Mouse (Mus musculus): Measurements from ENCODE around the gene Emx2. TPM values are rescaled to one million over a fixed set of nuclear protein-coding genes. Genes with fewer than 3 reads are reported as not detected.

Gene Emx2
- polyA plus RNA-seq, 1 experiment from 2014 or later: 0.08 TPM

DNA sequence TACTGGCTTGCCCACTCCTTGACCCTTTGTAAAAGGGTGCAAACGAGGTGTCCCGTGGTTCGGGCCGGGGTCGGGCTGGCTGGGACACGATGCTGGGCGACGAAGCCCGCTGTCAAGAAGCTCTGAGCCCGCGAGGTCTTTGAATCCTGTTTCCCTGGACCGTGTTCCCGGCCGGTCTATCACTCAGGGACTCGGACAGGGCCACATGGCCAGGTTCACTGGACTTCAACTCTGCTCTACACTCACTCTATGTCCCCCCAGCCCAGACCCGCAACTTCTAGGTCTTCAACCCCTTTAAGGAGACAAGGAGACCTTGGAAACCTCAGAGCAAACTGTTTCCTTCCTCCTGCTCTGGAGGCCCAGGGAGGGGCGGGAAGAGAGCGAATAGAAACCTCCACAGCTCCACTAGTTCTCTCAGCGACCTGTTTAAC is 1.7 kb downstream of the Emx2 start:
- no peaks in the 10 kb centered on the region for H3K4me1 ChIP-seq (replicated peaks; ENCODE audit: control insufficient read depth, insufficient read depth)
- H3K9ac ChIP-seq (ENCODE audit: low read length): no peak overlapping the region
- H3K27me3 ChIP-seq (ENCODE audit: control insufficient read depth, insufficient read depth, low read length): peaks cover 38% of the 10 kb centered on the region
- 0 out of 2 replicates have a peak overlapping the region, but pooled peaks have one; percentile 42 for H3K4me2 ChIP-seq (replicated peaks; ENCODE audit: low read depth)
- H3K27ac ChIP-seq (replicated peaks): no peak overlapping the region
- H3K36me3 ChIP-seq (ENCODE audit: control insufficient read depth, insufficient read depth, low read length): no peaks in the 10 kb centered on the region
- H3K4me3 ChIP-seq (ENCODE audit: low read depth, low read length): peak overlapping the region; percentile 32
- no peaks in the 10 kb centered on the region for H3K9me3 ChIP-seq (ENCODE audit: control insufficient read depth, low read length)
- under 1% methylated on average over 19 of the region's 19 CpGs for WGBS
- ATAC-seq (ENCODE audit: low FRiP score, low TSS enrichment): no peak
- no peak for DNase-seq (ENCODE audit: low spot score)
- TF ChIP-seq EP300 (optimal IDR thresholded peaks at IDR 0.05): no peak
- no peak for TF ChIP-seq CTCF (IDR thresholded peaks at IDR 0.05; ENCODE audit: low read depth)

DNA sequence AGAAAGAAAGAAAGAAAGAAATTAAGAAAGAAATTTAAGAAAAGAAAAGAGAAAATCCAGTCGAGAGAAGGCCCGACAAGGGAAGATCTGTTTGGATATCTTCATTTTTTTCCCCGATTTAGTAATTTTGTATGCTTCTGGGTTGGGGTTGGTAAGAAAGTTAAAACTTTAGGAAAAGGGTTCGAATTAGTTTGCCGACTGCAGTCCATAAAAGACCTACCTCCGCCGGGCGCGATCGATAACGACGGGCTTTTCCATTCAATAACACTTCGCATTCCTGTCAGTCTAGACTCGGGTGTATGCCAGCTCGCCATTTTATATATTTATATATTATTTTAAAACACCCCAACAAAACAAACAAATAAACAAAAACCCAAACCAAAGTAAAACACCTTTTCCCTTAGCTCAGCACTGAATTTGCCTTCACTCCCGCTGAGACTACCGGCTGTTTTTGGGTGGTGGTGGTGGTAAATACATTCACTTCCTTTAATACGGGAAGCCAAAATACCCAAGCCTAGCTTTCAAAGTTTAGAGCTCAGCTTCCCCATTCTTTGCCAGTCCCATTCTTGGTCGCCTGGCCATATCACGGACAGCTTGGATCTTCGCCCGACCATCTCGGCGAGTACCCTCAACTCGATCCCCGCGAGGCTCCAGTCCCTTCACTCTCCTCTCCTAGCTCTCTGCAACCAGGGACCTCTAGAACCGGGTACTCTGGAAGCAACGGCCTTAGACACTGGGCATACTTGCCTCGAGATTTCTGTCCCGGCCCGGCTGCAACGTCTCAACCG is 2.4 kb downstream of the Emx2 start:
- Histone ChIP-seq H3K36me3 (ENCODE audit: control insufficient read depth, insufficient read depth, low read length) (no peaks in the 10 kb centered on the region), H3K9ac (ENCODE audit: low read length) (no peak overlapping the region), H3K4me1 (replicated peaks; ENCODE audit: control insufficient read depth, insufficient read depth) (no peaks in the 10 kb centered on the region), H3K9me3 (ENCODE audit: control insufficient read depth, low read length) (no peaks in the 10 kb centered on the region), H3K4me3 (ENCODE audit: low read depth, low read length) (0 out of 2 replicates have a peak overlapping the region, but pooled peaks have one; percentile 32), H3K27me3 (ENCODE audit: control insufficient read depth, insufficient read depth, low read length) (peaks cover 38% of the 10 kb centered on the region), H3K27ac (replicated peaks) (no peak overlapping the region), H3K4me2 (replicated peaks; ENCODE audit: low read depth) (no peak overlapping the region)
- ATAC-seq (ENCODE audit: low FRiP score, low TSS enrichment) (no peak), DNase-seq (ENCODE audit: low spot score) (no peak)
- 4% methylated on average over 34 of the region's 34 CpGs for WGBS
- TF ChIP-seq EP300 (optimal IDR thresholded peaks at IDR 0.05) (no peak), CTCF (IDR thresholded peaks at IDR 0.05; ENCODE audit: low read depth) (no peak)

DNA sequence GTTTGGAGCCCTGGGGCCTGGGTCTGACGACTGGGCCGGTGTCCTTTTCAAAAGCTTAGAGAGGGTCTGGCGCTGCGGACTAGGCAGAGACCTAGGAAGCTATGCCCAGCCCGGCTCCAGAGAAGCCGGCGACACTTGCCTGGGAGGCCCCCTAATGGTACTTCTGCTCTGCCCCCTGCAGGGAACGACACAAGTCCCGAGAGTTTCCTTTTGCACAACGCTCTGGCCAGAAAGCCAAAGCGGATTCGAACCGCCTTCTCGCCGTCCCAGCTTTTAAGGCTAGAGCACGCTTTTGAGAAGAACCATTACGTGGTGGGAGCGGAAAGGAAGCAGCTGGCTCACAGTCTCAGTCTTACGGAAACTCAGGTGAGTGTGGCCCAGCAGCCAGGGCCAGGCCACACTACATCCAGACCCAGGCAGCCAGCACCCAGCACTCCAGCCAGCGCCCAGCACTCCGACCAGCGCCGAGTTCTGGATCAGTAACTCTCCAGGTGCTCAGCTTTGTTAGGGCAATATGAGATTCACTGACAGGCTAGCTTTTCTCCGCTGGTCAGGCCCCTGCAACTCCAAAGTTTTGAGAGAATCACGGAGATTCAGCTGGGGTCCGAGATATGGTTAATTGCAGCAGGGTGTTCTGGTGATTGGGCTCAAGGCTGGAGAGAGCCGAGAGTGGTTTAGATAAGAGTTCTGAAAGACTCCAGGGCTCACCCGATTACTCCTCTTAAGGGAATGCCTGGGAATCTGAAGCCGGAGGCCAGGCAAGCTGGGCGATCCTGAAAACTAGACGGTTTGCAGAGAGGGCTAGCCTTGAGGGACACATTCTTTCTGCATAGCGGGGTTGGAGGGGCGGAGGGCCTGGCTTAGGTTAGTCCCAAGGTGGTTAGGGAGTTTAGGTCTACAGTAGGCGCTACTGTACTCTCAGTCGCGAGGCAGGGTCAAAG is 3.6 kb downstream of the Emx2 start:
- H3K9ac ChIP-seq (ENCODE audit: low read length): no peak overlapping the region
- peaks cover 33% of the 10 kb centered on the region for H3K27me3 ChIP-seq (ENCODE audit: control insufficient read depth, insufficient read depth, low read length)
- DNase-seq (ENCODE audit: low spot score): no peak

GRCm38 (mm10) chr19:59462459-59463292 is 4.5 kb downstream of the Emx2 start:
- no peaks in the 10 kb centered on the region for H3K4me1 ChIP-seq (replicated peaks; ENCODE audit: control insufficient read depth, insufficient read depth)
- peaks cover 36% of the 10 kb centered on the region for H3K27me3 ChIP-seq (ENCODE audit: control insufficient read depth, insufficient read depth, low read length)
- ATAC-seq (ENCODE audit: low FRiP score, low TSS enrichment) (no peak), DNase-seq (ENCODE audit: low spot score) (no peak)
- H3K27ac ChIP-seq (replicated peaks): no peak overlapping the region
- WGBS: 12% methylated on average over 19 of the region's 19 CpGs
- H3K4me3 ChIP-seq (ENCODE audit: low read depth, low read length): no peak overlapping the region
- no peak overlapping the region for H3K9ac ChIP-seq (ENCODE audit: low read length)
- no peaks in the 10 kb centered on the region for H3K9me3 ChIP-seq (ENCODE audit: control insufficient read depth, low read length)
- H3K4me2 ChIP-seq (replicated peaks; ENCODE audit: low read depth): no peak overlapping the region
- no peaks in the 10 kb centered on the region for H3K36me3 ChIP-seq (ENCODE audit: control insufficient read depth, insufficient read depth, low read length)
- TF ChIP-seq CTCF (IDR thresholded peaks at IDR 0.05; ENCODE audit: low read depth): no peak
- no peak for TF ChIP-seq EP300 (optimal IDR thresholded peaks at IDR 0.05)

More for the DNA sequence above, 3.6 kb downstream of the Emx2 start:
- no peak overlapping the region for H3K4me3 ChIP-seq (ENCODE audit: low read depth, low read length)
- 5% methylated on average over 36 of the region's 36 CpGs for WGBS
- H3K27ac ChIP-seq (replicated peaks): no peak overlapping the region
- H3K4me1 ChIP-seq (replicated peaks; ENCODE audit: control insufficient read depth, insufficient read depth): no peaks in the 10 kb centered on the region
- H3K9me3 ChIP-seq (ENCODE audit: control insufficient read depth, low read length): no peaks in the 10 kb centered on the region
- no peak overlapping the region for H3K4me2 ChIP-seq (replicated peaks; ENCODE audit: low read depth)
- TF ChIP-seq EP300 (optimal IDR thresholded peaks at IDR 0.05) (no peak), CTCF (IDR thresholded peaks at IDR 0.05; ENCODE audit: low read depth) (no peak)
- H3K36me3 ChIP-seq (ENCODE audit: control insufficient read depth, insufficient read depth, low read length): no peaks in the 10 kb centered on the region
- no peak for ATAC-seq (ENCODE audit: low FRiP score, low TSS enrichment)

DNA sequence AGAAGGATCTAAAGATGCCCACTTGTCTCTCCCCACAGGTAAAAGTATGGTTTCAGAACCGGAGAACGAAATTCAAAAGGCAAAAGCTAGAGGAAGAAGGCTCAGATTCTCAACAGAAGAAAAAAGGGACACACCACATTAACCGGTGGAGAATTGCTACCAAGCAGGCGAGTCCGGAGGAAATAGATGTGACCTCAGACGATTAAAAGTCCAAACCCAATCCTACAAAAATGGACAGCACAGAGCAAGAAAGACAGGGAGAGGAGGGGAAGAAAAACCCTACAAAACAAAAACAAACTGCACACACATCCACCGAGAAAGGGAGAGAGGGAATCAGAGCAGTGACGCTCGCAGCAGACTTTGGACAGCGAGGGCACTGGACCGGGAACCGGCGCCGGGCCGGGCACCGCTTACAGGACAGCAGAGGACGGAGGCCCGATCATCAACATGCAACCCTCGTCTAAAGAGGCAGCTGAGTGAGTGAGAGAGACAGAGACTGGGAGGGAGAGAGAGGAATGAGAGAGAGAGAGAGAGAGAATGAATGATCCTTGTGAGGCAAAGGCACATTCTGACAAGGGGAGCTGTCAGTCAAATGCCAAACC is 5.8 kb downstream of the Emx2 start:
- Histone ChIP-seq H3K4me3 (ENCODE audit: low read depth, low read length) (no peak overlapping the region), H3K4me2 (replicated peaks; ENCODE audit: low read depth) (no peak overlapping the region), H3K9me3 (ENCODE audit: control insufficient read depth, low read length) (no peaks in the 10 kb centered on the region), H3K27ac (replicated peaks) (no peak overlapping the region), H3K27me3 (ENCODE audit: control insufficient read depth, insufficient read depth, low read length) (peaks cover 43% of the 10 kb centered on the region), H3K4me1 (replicated peaks; ENCODE audit: control insufficient read depth, insufficient read depth) (no peaks in the 10 kb centered on the region; the same call in 1 of the 2 replicates), H3K9ac (ENCODE audit: low read length) (no peak overlapping the region), H3K36me3 (ENCODE audit: control insufficient read depth, insufficient read depth, low read length) (no peaks in the 10 kb centered on the region)
- no peak for TF ChIP-seq CTCF (IDR thresholded peaks at IDR 0.05; ENCODE audit: low read depth)
- no peak for TF ChIP-seq EP300 (optimal IDR thresholded peaks at IDR 0.05)
- ATAC-seq (ENCODE audit: low FRiP score, low TSS enrichment): no peak
- no peak for DNase-seq (ENCODE audit: low spot score)
- WGBS: 6% methylated on average over 19 of the region's 19 CpGs

All from stomach, postnatal 0 days (tissue).